ENCODE assay signal across 8 mouse cellular contexts in the genomic region with DNA sequence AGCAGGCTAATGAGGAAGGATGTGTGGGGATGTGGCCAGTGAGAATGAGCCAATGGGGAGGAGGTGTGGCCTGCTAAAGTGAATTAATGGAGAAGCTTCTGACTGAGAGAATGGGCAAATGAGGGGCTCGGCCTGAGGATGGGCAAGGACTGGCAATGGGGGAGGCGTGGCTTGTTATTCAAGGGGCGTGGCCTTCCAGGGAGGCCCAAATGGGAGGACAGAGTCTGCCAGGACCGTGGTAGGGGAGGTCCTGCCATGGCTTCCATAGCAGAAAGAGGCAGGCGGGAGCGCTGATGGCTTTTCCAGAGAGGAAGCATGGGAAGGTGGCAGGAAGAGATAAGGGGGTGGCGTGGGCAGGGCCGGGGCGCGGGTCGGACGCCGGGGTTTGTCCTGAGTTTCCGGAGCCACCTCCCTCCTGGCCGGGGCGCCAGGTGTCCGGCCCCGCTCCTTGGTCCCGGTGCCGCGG. TPM values are rescaled to one million over a fixed set of nuclear protein-coding genes. Genes with fewer than 3 reads are reported as not detected.
DNase-seq lines count a peak whose midpoint lies in the region; ATAC-seq and TF ChIP-seq lines count a peak whose summit lies in the region.

No protein-coding gene starts in this region.

- H3K9ac ChIP-seq in heart, embryonic 13.5 days = peak overlapping the region; percentile 58
- peak overlapping the region; percentile 31 for H3K9ac ChIP-seq in kidney, embryonic 15.5 days
- no peak overlapping the region for H3K9ac ChIP-seq in stomach, embryonic 14.5 days (replicated peaks; ENCODE audit: low read depth, low read length)

- peaks cover 5% of the 10 kb centered on the region for H3K27me3 ChIP-seq in heart, embryonic 13.5 days (replicated peaks)
- H3K27me3 ChIP-seq in kidney, embryonic 15.5 days = no peaks in the 10 kb centered on the region
- H3K27me3 ChIP-seq in stomach, embryonic 14.5 days (ENCODE audit: control insufficient read depth, insufficient read depth, low read length) = no peaks in the 10 kb centered on the region
- H3K27me3 ChIP-seq in thymus, adult 2 months (ENCODE audit: control insufficient read depth, insufficient read depth, low read length) = peaks cover 11% of the 10 kb centered on the region; the same call in 1 of the 2 replicates

- peak overlapping the region; percentile 34 for H3K4me3 ChIP-seq in heart, embryonic 13.5 days
- peak overlapping the region; percentile 37 for H3K4me3 ChIP-seq in kidney, embryonic 15.5 days (replicated peaks)
- H3K4me3 ChIP-seq in stomach, embryonic 14.5 days (ENCODE audit: low read depth, low read length) = no peak overlapping the region
- no peak overlapping the region for H3K4me3 ChIP-seq in thymus, adult 2 months (ENCODE audit: control insufficient read depth, insufficient read depth, low read length)

- ATAC-seq in heart, embryonic 13.5 days (ENCODE audit: extremely low read depth, insufficient number of reproducible peaks, low FRiP score, low TSS enrichment) = peak; percentile 72
- peak; percentile 77 for ATAC-seq in kidney, embryonic 15.5 days (replicated peaks; ENCODE audit: low FRiP score)
- ATAC-seq in stomach, embryonic 14.5 days (ENCODE audit: insufficient number of reproducible peaks, insufficient read depth, low FRiP score, low read depth) = peak; percentile 73; the same call in 1 of the 2 replicates

- 3% methylated on average over 13 of the region's 21 CpGs for WGBS in heart, embryonic 13.5 days
- WGBS in kidney, embryonic 15.5 days = 3% methylated on average over 21 of the region's 21 CpGs
- WGBS in stomach, embryonic 14.5 days = 7% methylated on average over 20 of the region's 21 CpGs
- 3% methylated on average over 21 of the region's 21 CpGs for WGBS in thymus, adult 2 months

- TF ChIP-seq CTCF in thymus, adult 2 months (IDR thresholded peaks at IDR 0.05; ENCODE audit: borderline replicate concordance, control insufficient read depth, extremely low read depth, insufficient read depth, low read length, poor library complexity) = no peak

- H3K9me3 ChIP-seq in heart, embryonic 13.5 days = no peaks in the 10 kb centered on the region
- H3K9me3 ChIP-seq in kidney, embryonic 15.5 days (replicated peaks) = 0 out of 2 replicates have a peak, but pooled peaks cover 4% of the 10 kb centered on the region
- peaks cover 6% of the 10 kb centered on the region; the same call in 1 of the 2 replicates for H3K9me3 ChIP-seq in stomach, embryonic 14.5 days (ENCODE audit: control insufficient read depth, low read depth, low read length)

- DNase-seq in ES-CJ7 (ENCODE audit: low read depth, low spot score) = peak; percentile 74
- DNase-seq in embryo, embryonic 9.5 days (ENCODE audit: extremely low spot score) = peak; percentile 75
- DNase-seq in lung, postnatal 14 days = peak; percentile 83
- DNase-seq in thymus, adult 2 months = no peak
- no peak for DNase-seq in MN1 (ENCODE audit: low spot score)

- H3K4me2 ChIP-seq in heart, embryonic 13.5 days = peak overlapping the region; percentile 63
- H3K4me2 ChIP-seq in kidney, embryonic 15.5 days = peak overlapping the region; percentile 66
- peak overlapping the region; percentile 27 for H3K4me2 ChIP-seq in stomach, embryonic 14.5 days (replicated peaks; ENCODE audit: low read depth, low read length)

- H3K4me1 ChIP-seq in heart, embryonic 13.5 days = peaks cover 33% of the 10 kb centered on the region
- H3K4me1 ChIP-seq in kidney, embryonic 15.5 days = peaks cover 17% of the 10 kb centered on the region
- no peaks in the 10 kb centered on the region for H3K4me1 ChIP-seq in stomach, embryonic 14.5 days (ENCODE audit: control insufficient read depth, insufficient read depth, low read length)
- H3K4me1 ChIP-seq in thymus, adult 2 months (replicated peaks; ENCODE audit: control insufficient read depth, insufficient read depth, low read length) = peaks cover 7% of the 10 kb centered on the region

- TF ChIP-seq POLR2A in thymus, adult 2 months (IDR thresholded peaks at IDR 0.05; ENCODE audit: control insufficient read depth, extremely low read depth, insufficient read depth, low read length, poor library complexity) = no peak

- H3K36me3 ChIP-seq in heart, embryonic 13.5 days = peaks cover 90% of the 10 kb centered on the region
- peaks cover 50% of the 10 kb centered on the region for H3K36me3 ChIP-seq in kidney, embryonic 15.5 days
- H3K36me3 ChIP-seq in stomach, embryonic 14.5 days (ENCODE audit: control insufficient read depth, insufficient read depth, low read length) = peaks cover 14% of the 10 kb centered on the region; the same call in 1 of the 2 replicates
- H3K36me3 ChIP-seq in thymus, adult 2 months (ENCODE audit: control insufficient read depth, insufficient read depth, low read length) = no peaks in the 10 kb centered on the region

- peak overlapping the region; percentile 68 for H3K27ac ChIP-seq in heart, embryonic 13.5 days (replicated peaks)
- peak overlapping the region; percentile 60 for H3K27ac ChIP-seq in kidney, embryonic 15.5 days
- no peak overlapping the region for H3K27ac ChIP-seq in stomach, embryonic 14.5 days (ENCODE audit: low read length)
- H3K27ac ChIP-seq in thymus, adult 2 months (ENCODE audit: control insufficient read depth, insufficient read depth, low read length) = no peak overlapping the region

RNA-seq across cellular contexts. Expression of a gene that starts 9.1 kb away (rescaled TPM):
- polyA plus RNA-seq in heart, embryonic 13.5 days (2015; fragmentation: Nextera tagmentation; extraction: Ambion mirVana) = 107 and 116 TPM in 2 replicates
- 194 and 195 TPM in 2 replicates for polyA plus RNA-seq in kidney, embryonic 15.5 days (2015; fragmentation: Nextera tagmentation; extraction: Ambion mirVana)
- polyA plus RNA-seq in stomach, embryonic 14.5 days (2014; fragmentation: Nextera tagmentation; extraction: Ambion mirVana) = 187 and 201 TPM in 2 replicates
- 170 and 192 TPM in 2 replicates for polyA plus RNA-seq in thymus, adult 2 months (2012; rRNA removed)

RNA-seq across cellular contexts. Expression of a gene that starts 12.4 kb away (rescaled TPM):
- 37.4 and 40.2 TPM in 2 replicates for polyA plus RNA-seq in heart, embryonic 13.5 days (2015; fragmentation: Nextera tagmentation; extraction: Ambion mirVana)
- 39.4 and 39.5 TPM in 2 replicates for polyA plus RNA-seq in kidney, embryonic 15.5 days (2015; fragmentation: Nextera tagmentation; extraction: Ambion mirVana)
- 36.1 and 49.9 TPM in 2 replicates for polyA plus RNA-seq in stomach, embryonic 14.5 days (2014; fragmentation: Nextera tagmentation; extraction: Ambion mirVana)
- polyA plus RNA-seq in thymus, adult 2 months (2012; rRNA removed) = 15.0 and 17.4 TPM in 2 replicates

RNA-seq across cellular contexts. Expression of a gene that starts 32.8 kb away (rescaled TPM):
- polyA plus RNA-seq in heart, embryonic 13.5 days (2015; fragmentation: Nextera tagmentation; extraction: Ambion mirVana) = 667 and 720 TPM in 2 replicates
- polyA plus RNA-seq in kidney, embryonic 15.5 days (2015; fragmentation: Nextera tagmentation; extraction: Ambion mirVana) = 745 and 748 TPM in 2 replicates
- polyA plus RNA-seq in stomach, embryonic 14.5 days (2014; fragmentation: Nextera tagmentation; extraction: Ambion mirVana) = 958 and 987 TPM in 2 replicates
- polyA plus RNA-seq in thymus, adult 2 months (2012; rRNA removed) = 408 and 474 TPM in 2 replicates

Comparison
In these comparisons a context has a peak if more than half of its experiments do, and no peak if none do; other contexts are left out.
1. DNase-seq: peak in ES-CJ7 (single experiment), embryo, embryonic 9.5 days (single experiment) and lung, postnatal 14 days (single experiment); none in thymus, adult 2 months (single experiment) and MN1 (single experiment).
2. H3K27ac ChIP-seq: peak in heart, embryonic 13.5 days (single experiment) and kidney, embryonic 15.5 days (single experiment); none in stomach, embryonic 14.5 days (single experiment) and thymus, adult 2 months (single experiment).
3. H3K4me3 ChIP-seq: peak in heart, embryonic 13.5 days (single experiment) and kidney, embryonic 15.5 days (single experiment); none in stomach, embryonic 14.5 days (single experiment) and thymus, adult 2 months (single experiment).
4. Peak in every context shown above with its lines, with median percentiles within 50 percentile points of each other: ATAC-seq and H3K4me2 ChIP-seq.